Comparison of ENCODE assay signal across 26 mouse cellular contexts in genomic region chr6:106791429-106791828, GRCm38 (mm10). TPM values are rescaled to one million over a fixed set of nuclear protein-coding genes. Genes with fewer than 3 reads are reported as not detected.
DNase-seq lines count a peak whose midpoint lies in the region; ATAC-seq lines count a peak whose summit lies in the region.
"Had no signal": no experiment of that assay in that cellular context is flagged by ENCODE, and none has a peak within 500 bp of the region (broad histone marks: within the 10 kb centered on the region; RNA-seq: fewer than 3 reads in every experiment).

No protein-coding gene starts in this region.

- no peak overlapping the region for H3K4me2 ChIP-seq in hindbrain, embryonic 14.5 days (replicated peaks)
- H3K4me2 ChIP-seq: embryonic facial prominence, embryonic 12.5 days; heart, embryonic 13.5 days; intestine, embryonic 15.5 days had no signal

- no peaks in the 10 kb centered on the region for H3K27me3 ChIP-seq in splenic B cell, adult 2 months (ENCODE audit: control insufficient read depth, insufficient read depth, low read length, poor library complexity, severe bottlenecking)
- no peaks in the 10 kb centered on the region for H3K27me3 ChIP-seq in hindbrain, embryonic 14.5 days (ENCODE audit: control insufficient read depth, insufficient read depth, low read length)
- H3K27me3 ChIP-seq: embryonic facial prominence, embryonic 12.5 days; heart, embryonic 13.5 days; intestine, embryonic 15.5 days; Patski had no signal

- no peaks in the 10 kb centered on the region for H3K9me3 ChIP-seq in hindbrain, embryonic 14.5 days (ENCODE audit: control insufficient read depth, low read length)
- H3K9me3 ChIP-seq: embryonic facial prominence, embryonic 12.5 days; heart, embryonic 13.5 days; intestine, embryonic 15.5 days had no signal

- no peak overlapping the region for H3K27ac ChIP-seq in hindbrain, embryonic 14.5 days
- H3K27ac ChIP-seq: embryonic facial prominence, embryonic 12.5 days; heart, embryonic 13.5 days; intestine, embryonic 15.5 days had no signal

- DNase-seq in CD4-positive, CD25-positive, alpha-beta regulatory T cell, adult 2 months (ENCODE audit: low read depth, low spot score) = peak; percentile 64
- peak; percentile 38 for DNase-seq in T-cell, adult 2 months (ENCODE audit: low spot score)
- DNase-seq in splenic B cell, adult 2 months (ENCODE audit: low read depth, low spot score) = peak; percentile 30
- no peak for DNase-seq in hindbrain, embryonic 14.5 days (ENCODE audit: low spot score)
- no peak for DNase-seq in heart, adult 18-20 months
- DNase-seq: adrenal gland, postnatal 10 days; cerebellum, adult 11 months; cerebellum, adult 9-10 months; cerebellum, postnatal 25 days; gastrocnemius, postnatal 10 days; heart, postnatal 36 days had no signal

- no peak overlapping the region for H3K9ac ChIP-seq in hindbrain, embryonic 14.5 days
- H3K9ac ChIP-seq: embryonic facial prominence, embryonic 12.5 days; heart, embryonic 13.5 days; intestine, embryonic 15.5 days had no signal

- H3K4me3 ChIP-seq in hindbrain, embryonic 14.5 days (replicated peaks; ENCODE audit: low read length) = no peak overlapping the region
- H3K4me3 ChIP-seq: embryonic facial prominence, embryonic 12.5 days; heart, embryonic 13.5 days; intestine, embryonic 15.5 days had no signal

- no peaks in the 10 kb centered on the region for H3K4me1 ChIP-seq in hindbrain, embryonic 14.5 days (replicated peaks; ENCODE audit: control insufficient read depth, insufficient read depth, low read length)
- H3K4me1 ChIP-seq: embryonic facial prominence, embryonic 12.5 days; intestine, embryonic 15.5 days had no signal

- H3K36me3 ChIP-seq in splenic B cell, adult 2 months (ENCODE audit: control insufficient read depth, insufficient read depth, low read length, poor library complexity, severe bottlenecking) = peaks cover 15% of the 10 kb centered on the region
- H3K36me3 ChIP-seq in hindbrain, embryonic 14.5 days (replicated peaks; ENCODE audit: control insufficient read depth, insufficient read depth) = peaks cover 69% of the 10 kb centered on the region

- WGBS in hindbrain, embryonic 14.5 days = 93% methylated on average over 8 of the region's 8 CpGs

- ATAC-seq in inflammation-experienced regulatory T-cells, adult 6 months = peak; percentile 51
- no peak for ATAC-seq in hindbrain, embryonic 14.5 days (ENCODE audit: low FRiP score)
- no peak for ATAC-seq in megakaryocyte-erythroid progenitor cell, adult 5-6 weeks (replicated peaks; ENCODE audit: low FRiP score, low TSS enrichment, poor library complexity, severe bottlenecking)
- ATAC-seq: forebrain, embryonic 16.5 days; hindbrain, embryonic 16.5 days; intestine, embryonic 15.5 days; Patski had no signal

RNA-seq across cellular contexts. Expression of gene Crbn, which starts 8.4 kb away (rescaled TPM):
- 100 to 1,000 TPM; 182 to 240 (median 202) TPM for polyA plus RNA-seq in inflammation-experienced regulatory T-cells, adult 6 months (2017; shearing (Covaris generic))
- polyA plus RNA-seq in hindbrain, embryonic 14.5 days (2014; fragmentation: Nextera tagmentation; extraction: Ambion mirVana) = 64.7 and 66.9 TPM in 2 replicates
- total RNA-seq in megakaryocyte-erythroid progenitor cell, adult 5-6 weeks (2014; fragmentation: Nextera tagmentation) = 21.6 and 23.9 TPM in 2 replicates
- 46.5 and 68.8 TPM in 2 replicates for total RNA-seq in megakaryocyte-erythroid progenitor cell, adult 5-6 weeks (2017)
- 10 to 100 TPM; 45.3 to 61.8 TPM for total RNA-seq in heart, adult 18-20 months (2021)

RNA-seq across cellular contexts. Expression of gene Trnt1, which starts 22.5 kb away (rescaled TPM):
- polyA plus RNA-seq in inflammation-experienced regulatory T-cells, adult 6 months (2017; shearing (Covaris generic)) = 100 to 1,000 TPM in 1 of 3 experiments, 10 to 100 TPM in 2; 94.0 to 106 (median 99.2) TPM
- polyA plus RNA-seq in hindbrain, embryonic 14.5 days (2014; fragmentation: Nextera tagmentation; extraction: Ambion mirVana) = 63.5 and 67.9 TPM in 2 replicates
- total RNA-seq in megakaryocyte-erythroid progenitor cell, adult 5-6 weeks (2014; fragmentation: Nextera tagmentation) = 67.5 and 88.5 TPM in 2 replicates
- total RNA-seq in megakaryocyte-erythroid progenitor cell, adult 5-6 weeks (2017) = 111 and 129 TPM in 2 replicates
- total RNA-seq in heart, adult 18-20 months (2021) = 10 to 100 TPM; 39.3 to 49.4 TPM

RNA-seq across cellular contexts. Expression of gene Il5ra, which starts 42.6 kb away (rescaled TPM):
- polyA plus RNA-seq in inflammation-experienced regulatory T-cells, adult 6 months (2017; shearing (Covaris generic)) = under 1 TPM in 1 of 3 experiments, not detected in 2; 0.24 TPM
- polyA plus RNA-seq in hindbrain, embryonic 14.5 days (2014; fragmentation: Nextera tagmentation; extraction: Ambion mirVana) = not detected in 2 replicates
- total RNA-seq in megakaryocyte-erythroid progenitor cell, adult 5-6 weeks (2014; fragmentation: Nextera tagmentation) = not detected in 2 replicates
- not detected in 2 replicates for total RNA-seq in megakaryocyte-erythroid progenitor cell, adult 5-6 weeks (2017)
- total RNA-seq in heart, adult 18-20 months (2021) = under 1 TPM in 1 of 2 experiments, not detected in 1; 0.21 TPM
- total RNA-seq: adrenal gland, postnatal 4 days; gastrocnemius, postnatal 10 days; heart, adult 8-10 months had no signal
- polyA plus RNA-seq: cortical plate, adult 2 months; embryonic facial prominence, embryonic 12.5 days; forebrain, embryonic 11.5 days; forebrain, embryonic 16.5 days; frontal cortex, adult 2 months; heart, embryonic 13.5 days; heart, postnatal 0 days; hindbrain, embryonic 11.5 days; hindbrain, embryonic 16.5 days; intestine, embryonic 15.5 days had no signal

Comparison
In these comparisons a context has a peak if more than half of its experiments do, and no peak if none do; other contexts are left out.
1. DNase-seq: peak in CD4-positive, CD25-positive, alpha-beta regulatory T cell, adult 2 months (single experiment), T-cell, adult 2 months (single experiment) and splenic B cell, adult 2 months (single experiment); none in hindbrain, embryonic 14.5 days (single experiment) and heart, adult 18-20 months (0 of 2).